Mouse (Mus musculus) CH12.LX (cell line): ENCODE results near the gene Dusp10.

ENCODE experiments used
- CHD2 ChIP-seq: IDR thresholded peaks from 2 replicates; pipeline ENCODE4 v1.6.1; 2011; ENCODE audit warnings: low read length, improper control_type of control experiment
- CTCF ChIP-seq, 2 experiments: IDR thresholded peaks in 1 of 2; conservative IDR thresholded peaks in 1 of 2; 2 replicates each; pipeline ENCODE4 v1.5.1; 2011 to 2012; ENCODE audit warnings: low read depth in 2 of 2, low read length in 2 of 2, improper control_type of control experiment in 1 of 2, inconsistent platforms in 1 of 2, mild to moderate bottlenecking in 1 of 2, moderate library complexity in 1 of 2
- EP300 ChIP-seq: IDR thresholded peaks from 2 replicates; pipeline ENCODE4 v1.6.1; 2011; ENCODE audit warnings: low read length, improper control_type of control experiment
- NELFE ChIP-seq: IDR thresholded peaks from 2 replicates; pipeline ENCODE4 v1.6.1; 2011; ENCODE audit warnings: low read depth, low read length, improper control_type of control experiment
- PAX5 ChIP-seq: IDR thresholded peaks from 2 replicates; pipeline ENCODE4 v1.6.1; 2012; ENCODE audit warnings: low read length, inconsistent platforms, mixed read lengths
- POLR2A ChIP-seq: IDR thresholded peaks from 2 replicates; pipeline ENCODE4 v1.6.1; 2011; ENCODE audit warnings: low read depth, mild to moderate bottlenecking, improper control_type of control experiment, low read length
- RAD21 ChIP-seq: IDR thresholded peaks from 2 replicates; pipeline ENCODE4 v1.6.1; 2011; ENCODE audit warnings: low read depth, mild to moderate bottlenecking, low read length, improper control_type of control experiment, moderate library complexity
- RCOR1 ChIP-seq: conservative IDR thresholded peaks from 2 replicates; pipeline ENCODE4 v1.6.1; 2012; ENCODE audit warnings: low read depth, mild to moderate bottlenecking, inconsistent platforms, low read length, improper control_type of control experiment
- SIN3A ChIP-seq: IDR thresholded peaks from 2 replicates; pipeline ENCODE4 v1.6.1; 2012; ENCODE audit warnings: low read length, improper control_type of control experiment, inconsistent platforms
- UBTF ChIP-seq: IDR thresholded peaks from 2 replicates; pipeline ENCODE4 v1.6.1; 2012; ENCODE audit warnings: low read depth, mild to moderate bottlenecking, inconsistent platforms, low read length, improper control_type of control experiment, moderate library complexity
- USF2 ChIP-seq: conservative IDR thresholded peaks from 2 replicates; pipeline ENCODE4 v1.6.1; 2011; ENCODE audit warnings: low read depth, low read length, improper control_type of control experiment

GRCm38 (mm10) chr1:184106832-184107231, 93.7 kb downstream of the Dusp10 start:
- TF ChIP-seq NELFE (no peak), CTCF (conservative IDR thresholded peaks at IDR 0.05 in 1 of 2, IDR thresholded peaks at IDR 0.05 in 1 of 2; ENCODE audit: low read depth in 2 of 2, low read length in 2 of 2) (no peak), USF2 (no peak), POLR2A (no peak), EP300 (no peak), RAD21 (no peak), SIN3A (no peak), CHD2 (no peak), RCOR1 (no peak), UBTF (no peak), PAX5 (no peak)
